Mouse (Mus musculus): ENCODE data around the gene Stk4. TPM values are rescaled to one million over a fixed set of nuclear protein-coding genes. Genes with fewer than 3 reads are reported as not detected.

Gene Stk4
- total and polyA plus RNA-seq, 3 experiments = 51.4 to 77.5 (median 64.4) TPM

DNA sequence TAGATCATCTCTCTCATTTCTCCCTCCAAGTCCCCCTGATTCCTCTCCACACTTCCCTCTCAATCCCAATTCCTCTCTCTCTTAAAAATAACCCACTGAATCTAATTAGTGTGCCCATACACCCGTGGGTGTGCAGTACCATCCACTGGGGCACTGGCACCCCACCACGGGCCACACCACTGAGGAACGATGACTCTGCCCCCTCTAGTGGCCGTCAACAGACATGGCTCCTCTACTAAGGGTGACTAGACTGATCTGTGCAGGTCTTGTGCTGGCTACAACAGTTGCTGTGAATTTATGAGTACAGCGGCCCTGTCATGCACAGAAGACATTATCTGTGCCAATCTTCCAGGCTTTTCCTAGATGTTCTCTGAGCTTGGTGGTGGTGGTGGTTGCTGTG is 118.6 kb downstream of the Stk4 start:
- H3K27ac ChIP-seq (ENCODE audit: insufficient read depth, low read depth) = no peak overlapping the region
- H3K36me3 ChIP-seq (replicated peaks in 1 of 2; ENCODE audit: control insufficient read depth in 1 of 2, insufficient read depth in 1 of 2, low read length in 1 of 2) = peaks cover 0 to 2% of the 10 kb centered on the region in 2 experiments
- no peaks in the 10 kb centered on the region for H3K79me2 ChIP-seq (replicated peaks; ENCODE audit: control insufficient read depth, extremely low read depth, insufficient read depth, poor library complexity, severe bottlenecking)
- no peaks in the 10 kb centered on the region for H3K27me3 ChIP-seq (replicated peaks)
- DNase-seq (ENCODE audit: extremely low read depth) = peak; percentile 38
- peaks cover 9% of the 10 kb centered on the region for H3K9me3 ChIP-seq (replicated peaks; ENCODE audit: low read length)
- TF ChIP-seq UBTF (IDR thresholded peaks at IDR 0.05; ENCODE audit: low read depth, low read length) (no peak), ETS1 (conservative IDR thresholded peaks at IDR 0.05; ENCODE audit: low read depth, low read length) (no peak), EP300 (IDR thresholded peaks at IDR 0.05; ENCODE audit: low read length) (no peak), RAD21 (IDR thresholded peaks at IDR 0.05; ENCODE audit: low read depth, low read length) (peak; percentile 54), ELF1 (IDR thresholded peaks at IDR 0.05; ENCODE audit: low read depth, low read length) (no peak), SMC3 (IDR thresholded peaks at IDR 0.05; ENCODE audit: low read depth, low read length) (peak; percentile 75), TBP (conservative IDR thresholded peaks at IDR 0.05; ENCODE audit: low read depth, low read length) (no peak), PAX5 (IDR thresholded peaks at IDR 0.05; ENCODE audit: low read length) (no peak), NRF1 (IDR thresholded peaks at IDR 0.05; ENCODE audit: low read depth, low read length) (no peak), KAT2A (IDR thresholded peaks at IDR 0.05; ENCODE audit: insufficient replicate concordance, low read length) (no peak), CTCF (conservative IDR thresholded peaks at IDR 0.05 in 1 of 2, IDR thresholded peaks at IDR 0.05 in 1 of 2; ENCODE audit: low read depth in 2 of 2, low read length in 2 of 2) (peak; percentile 38 to 73; a peak in 3 of 4 replicates), MEF2A (IDR thresholded peaks at IDR 0.05; ENCODE audit: borderline replicate concordance, low read depth, low read length) (no peak)
- no peak overlapping the region for H3K4me2 ChIP-seq (ENCODE audit: insufficient read depth, low read depth, poor library complexity, severe bottlenecking)
- in situ Hi-C loops (cut with MboI; ENCODE audit: low pct_ligation_motif_present, low pct_unique_long_range_greater_than_20kb, low sequenced_read_pairs) (no loop called here), dilution Hi-C loops (cut with MboI; ENCODE audit: extremely low pct_ligation_motif_present, extremely low pct_unique_long_range_greater_than_20kb, low sequenced_read_pairs) (no loop called here)
- no peak overlapping the region for H3K9ac ChIP-seq (ENCODE audit: insufficient read depth, low read depth)
- no peak overlapping the region for H3K4me3 ChIP-seq (replicated peaks in 1 of 3; ENCODE audit: low read depth in 2 of 3, low read length in 2 of 3, poor library complexity in 1 of 3)
- H3K4me1 ChIP-seq (ENCODE audit: control insufficient read depth in 1 of 2, insufficient read depth in 2 of 2) = peaks cover 6 to 14% of the 10 kb centered on the region in 2 experiments

DNA sequence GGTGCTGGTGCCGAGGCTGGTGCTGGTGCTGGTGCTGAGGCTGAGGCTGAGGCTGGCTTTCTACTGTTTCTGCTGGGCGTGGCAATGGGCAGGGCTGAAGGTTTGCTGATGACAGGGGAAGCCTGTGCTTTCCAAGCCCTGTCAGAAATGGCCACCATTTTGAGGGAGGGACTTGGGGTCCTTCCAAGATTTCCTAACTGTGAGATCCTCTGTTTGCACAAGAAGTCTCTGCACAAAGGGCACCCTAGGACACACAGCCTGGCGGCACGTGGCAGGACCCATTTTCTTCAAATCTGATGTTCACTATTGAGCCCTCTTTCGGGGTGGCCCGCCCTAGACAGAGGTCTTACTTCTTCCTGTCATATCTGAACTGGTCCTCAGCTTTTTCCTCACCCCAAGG is 120.5 kb downstream of the Stk4 start, which contains the start of gene Wfdc12:
Wfdc12 (minus strand) TSS at position 33 of the 400 bp plus-strand sequence.
- H3K27me3 ChIP-seq (replicated peaks) = no peaks in the 10 kb centered on the region
- peaks cover 11 to 18% of the 10 kb centered on the region in 2 experiments for H3K4me1 ChIP-seq (ENCODE audit: control insufficient read depth in 1 of 2, insufficient read depth in 2 of 2)
- H3K4me3 ChIP-seq (replicated peaks in 1 of 3; ENCODE audit: low read depth in 2 of 3, low read length in 2 of 3, poor library complexity in 1 of 3) = no peak within 1 kb of the TSS
- in situ Hi-C loops (cut with MboI; ENCODE audit: low pct_ligation_motif_present, low pct_unique_long_range_greater_than_20kb, low sequenced_read_pairs) = no loop called here
- H3K9me3 ChIP-seq (replicated peaks; ENCODE audit: low read length) = peaks cover 9% of the 10 kb centered on the region
- H3K9ac ChIP-seq (ENCODE audit: insufficient read depth, low read depth) = no peak within 1 kb of the TSS
- dilution Hi-C loops (cut with MboI; ENCODE audit: extremely low pct_ligation_motif_present, extremely low pct_unique_long_range_greater_than_20kb, low sequenced_read_pairs) = no loop called here
- H3K27ac ChIP-seq (ENCODE audit: insufficient read depth, low read depth) = no peak within 1 kb of the TSS
- no peak within 1 kb of the TSS for H3K4me2 ChIP-seq (ENCODE audit: insufficient read depth, low read depth, poor library complexity, severe bottlenecking)
- peaks cover 0 to under 1% of the 10 kb centered on the region in 2 experiments for H3K36me3 ChIP-seq (replicated peaks in 1 of 2; ENCODE audit: control insufficient read depth in 1 of 2, insufficient read depth in 1 of 2, low read length in 1 of 2)
- DNase-seq (ENCODE audit: extremely low read depth) = no peak
- H3K79me2 ChIP-seq (replicated peaks; ENCODE audit: control insufficient read depth, extremely low read depth, insufficient read depth, poor library complexity, severe bottlenecking) = no peaks in the 10 kb centered on the region
- TF ChIP-seq POLR2A (IDR thresholded peaks at IDR 0.05; ENCODE audit: low read depth, low read length) (no peak), NELFE (IDR thresholded peaks at IDR 0.05; ENCODE audit: low read depth, low read length) (no peak), MAZ (IDR thresholded peaks at IDR 0.05; ENCODE audit: low read depth, low read length) (no peak), MAX (IDR thresholded peaks at IDR 0.05; ENCODE audit: low read length) (no peak), HCFC1 (IDR thresholded peaks at IDR 0.05; ENCODE audit: low read depth, low read length) (no peak), ZNF384 (IDR thresholded peaks at IDR 0.05; ENCODE audit: low read depth, low read length) (no peak), MXI1 (IDR thresholded peaks at IDR 0.05; ENCODE audit: low read depth, low read length) (no peak), BHLHE40 (IDR thresholded peaks at IDR 0.05; ENCODE audit: low read depth, low read length) (no peak), TCF12 (IDR thresholded peaks at IDR 0.05; ENCODE audit: low read depth, low read length) (no peak), ELF1 (IDR thresholded peaks at IDR 0.05; ENCODE audit: low read depth, low read length) (no peak), CTCF (conservative IDR thresholded peaks at IDR 0.05 in 1 of 2, IDR thresholded peaks at IDR 0.05 in 1 of 2; ENCODE audit: low read depth in 2 of 2, low read length in 2 of 2) (no peak), JUND (conservative IDR thresholded peaks at IDR 0.05; ENCODE audit: low read depth, low read length) (no peak)
